Mouse (Mus musculus) lung, embryonic 14.5 days (tissue): Measurements from ENCODE around the gene Ccnb2. TPM values are rescaled to one million over a fixed set of nuclear protein-coding genes. Genes with fewer than 3 reads are reported as not detected.

Experiments
- ATAC-seq: fragments of 200-750 bp; cut with Nextera tagmentation; 2 replicates; pipeline ENCODE4 v1.8.0; 2017; ENCODE audit warnings: mild to moderate bottlenecking, moderate TSS enrichment, moderate library complexity; ENCODE audit not compliant: insufficient read depth
- DNase-seq: peaks from one replicate; pipeline ENCODE4 v3.0.0-alpha.2; 2015
- H3K27ac ChIP-seq: fragments of 300-500 bp; sonication (generic); 2 replicates; pipeline ENCODE4 v1.5.1; 2014; ENCODE audit warnings: low read depth, mild to moderate bottlenecking, moderate library complexity
- H3K27me3 ChIP-seq: fragments of 300-500 bp; sonication (generic); 2 replicates; pipeline ENCODE4 v1.6.1; 2014; ENCODE audit warnings: low read length, control low read depth; ENCODE audit not compliant: insufficient read depth
- H3K36me3 ChIP-seq: fragments of 300-500 bp; sonication (generic); 2 replicates; pipeline ENCODE4 v1.6.1; 2014; ENCODE audit warnings: control low read depth; ENCODE audit not compliant: insufficient read depth
- H3K4me1 ChIP-seq: fragments of 300-500 bp; sonication (generic); 2 replicates; pipeline ENCODE4 v1.6.1; 2014; ENCODE audit warnings: antibody characterized with exemption, control low read depth; ENCODE audit not compliant: insufficient read depth
- H3K4me2 ChIP-seq: fragments of 300-500 bp; sonication (generic); 2 replicates; pipeline ENCODE4 v1.6.1; 2014; ENCODE audit warnings: mild to moderate bottlenecking
- H3K4me3 ChIP-seq: fragments of 300-500 bp; sonication (generic); 2 replicates; pipeline ENCODE4 v1.5.1; 2014; ENCODE audit warnings: low read depth, low read length
- H3K9ac ChIP-seq: fragments of 300-500 bp; sonication (generic); 2 replicates; pipeline ENCODE4 v1.6.1; 2014
- H3K9me3 ChIP-seq: fragments of 300-500 bp; sonication (generic); 2 replicates; pipeline ENCODE4 v1.6.1; 2016; ENCODE audit warnings: low read depth, low read length, control low read depth
- CTCF ChIP-seq: IDR thresholded peaks from 2 replicates; pipeline ENCODE4 v1.5.1; 2016; ENCODE audit warnings: antibody characterized with exemption, low read depth
- WGBS: fragments of 180-500 bp; shearing (Covaris S2); extraction: QIAGEN DNeasy Blood & Tissue Kit; methylation state at CpG from one replicate; pipeline ENCODE4 v1.1.7; 2014; 5-methylcytosine and 5-hydroxymethylcytosine counted together
- polyA plus RNA-seq: library from polyadenylated mRNA; unstranded; fragments of >200 nt; fragmentation: Nextera tagmentation; extraction: Ambion mirVana; gene quantifications from 2 replicates; pipeline ENCODE4 v1.2.1, GENCODE M21; 2014

Gene Ccnb2
- polyA plus RNA-seq, 1 experiment from 2014 or later, result 251 TPM

DNA sequence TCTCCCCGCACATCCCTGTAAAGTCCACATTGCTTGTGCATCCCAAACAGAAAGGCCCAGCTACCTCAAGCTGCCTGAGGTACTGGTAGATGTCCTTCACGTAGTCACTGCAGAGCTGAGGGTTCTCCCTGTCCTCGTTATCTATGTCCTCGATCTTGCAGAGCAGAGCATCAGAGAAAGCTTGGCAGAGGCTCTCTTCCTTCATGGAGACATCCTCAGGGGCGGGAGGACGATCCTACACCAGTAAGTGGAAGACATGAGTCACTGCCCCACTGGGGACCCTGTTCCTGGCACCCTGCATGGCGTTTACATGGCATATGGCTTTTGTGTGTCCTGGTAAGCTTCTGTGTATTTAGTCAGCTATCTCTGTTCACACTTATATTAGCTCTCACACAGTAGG lies 8.3 kb downstream of the Ccnb2 start:
- Histone ChIP-seq H3K4me1 (no peaks in the 10 kb centered on the region), H3K9me3 (no peaks in the 10 kb centered on the region)

DNA sequence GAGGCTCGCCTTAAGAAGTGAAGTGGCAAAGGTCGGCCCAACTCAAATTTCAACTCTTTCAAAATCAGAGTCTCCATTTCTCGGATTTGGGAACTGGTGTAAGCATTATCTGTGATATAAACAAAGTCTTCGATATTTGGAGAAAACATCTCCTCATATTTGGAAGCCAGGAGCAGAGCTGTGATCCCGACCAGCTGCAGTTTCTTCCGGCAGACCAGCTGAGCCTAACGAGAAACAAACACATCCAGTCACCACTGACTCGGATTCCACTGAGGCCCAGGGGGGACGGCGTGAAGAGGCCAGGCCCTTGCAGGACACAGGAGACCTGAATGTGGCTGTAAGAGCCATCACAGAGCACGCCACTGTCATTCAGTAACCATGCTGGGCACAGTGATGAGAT lies 10.7 kb downstream of the Ccnb2 start:
- no peaks in the 10 kb centered on the region for H3K27me3 ChIP-seq
- no peak overlapping the region for H3K9ac ChIP-seq
- no peak for TF ChIP-seq CTCF
- H3K4me3 ChIP-seq, result no peak overlapping the region
- no peak overlapping the region for H3K27ac ChIP-seq
- no peaks in the 10 kb centered on the region for H3K4me1 ChIP-seq
- H3K9me3 ChIP-seq, result no peaks in the 10 kb centered on the region
- no peak for ATAC-seq
- H3K4me2 ChIP-seq, result no peak overlapping the region
- WGBS, result 56% methylated on average over 11 of the region's 11 CpGs
- DNase-seq, result peak; percentile 34
- H3K36me3 ChIP-seq, result peaks cover 94% of the 10 kb centered on the region

More for the DNA sequence above, 8.3 kb downstream of the Ccnb2 start:
- no peak for DNase-seq
- Histone ChIP-seq H3K4me2 (no peak overlapping the region), H3K27me3 (no peaks in the 10 kb centered on the region), H3K27ac (no peak overlapping the region), H3K9ac (no peak overlapping the region), H3K4me3 (no peak overlapping the region), H3K36me3 (peaks cover 96% of the 10 kb centered on the region)
- ATAC-seq, result no peak
- TF ChIP-seq CTCF, result no peak
- WGBS, result 90% methylated on average over 7 of the region's 7 CpGs

DNA sequence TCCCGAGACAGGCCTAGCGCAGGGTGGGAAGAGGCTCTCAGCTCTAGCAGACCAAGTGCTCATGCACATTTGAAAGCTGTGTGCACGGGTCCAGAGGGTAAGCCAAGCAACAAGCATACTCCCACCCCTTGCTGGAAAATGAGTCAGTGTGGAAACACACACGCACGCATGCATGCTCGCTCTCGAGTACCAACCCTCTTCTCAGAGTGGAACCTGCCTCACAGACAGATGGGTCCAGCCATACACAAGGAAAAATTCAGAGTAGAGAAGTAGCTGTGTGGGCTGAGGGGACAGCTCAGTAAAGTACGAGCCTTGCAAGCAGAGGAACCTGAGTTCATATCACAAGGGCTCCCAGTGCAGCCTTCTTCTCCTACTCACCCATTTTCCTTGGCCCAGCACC lies 11.6 kb downstream of the Ccnb2 start:
- peaks cover 85% of the 10 kb centered on the region for H3K36me3 ChIP-seq
- H3K9me3 ChIP-seq, result no peaks in the 10 kb centered on the region
- H3K9ac ChIP-seq, result no peak overlapping the region
- H3K4me2 ChIP-seq, result no peak overlapping the region
- TF ChIP-seq CTCF, result no peak
- no peaks in the 10 kb centered on the region for H3K27me3 ChIP-seq
- DNase-seq (no peak), ATAC-seq (no peak)
- no peak overlapping the region for H3K4me3 ChIP-seq
- 93% methylated on average over 8 of the region's 8 CpGs for WGBS
- H3K27ac ChIP-seq, result no peak overlapping the region
- no peaks in the 10 kb centered on the region for H3K4me1 ChIP-seq

GRCm38 (mm10) chr9:70408791-70409190 lies 12.6 kb downstream of the Ccnb2 start:
- ATAC-seq, result no peak
- Histone ChIP-seq H3K4me1 (no peaks in the 10 kb centered on the region), H3K36me3 (peaks cover 76% of the 10 kb centered on the region), H3K4me2 (no peak overlapping the region), H3K27ac (no peak overlapping the region), H3K9ac (no peak overlapping the region), H3K4me3 (no peak overlapping the region), H3K9me3 (no peaks in the 10 kb centered on the region), H3K27me3 (no peaks in the 10 kb centered on the region)
- WGBS, result 77% methylated on average over 3 of the region's 3 CpGs
- peak; percentile 36 for DNase-seq
- peak; percentile 53 for TF ChIP-seq CTCF

DNA sequence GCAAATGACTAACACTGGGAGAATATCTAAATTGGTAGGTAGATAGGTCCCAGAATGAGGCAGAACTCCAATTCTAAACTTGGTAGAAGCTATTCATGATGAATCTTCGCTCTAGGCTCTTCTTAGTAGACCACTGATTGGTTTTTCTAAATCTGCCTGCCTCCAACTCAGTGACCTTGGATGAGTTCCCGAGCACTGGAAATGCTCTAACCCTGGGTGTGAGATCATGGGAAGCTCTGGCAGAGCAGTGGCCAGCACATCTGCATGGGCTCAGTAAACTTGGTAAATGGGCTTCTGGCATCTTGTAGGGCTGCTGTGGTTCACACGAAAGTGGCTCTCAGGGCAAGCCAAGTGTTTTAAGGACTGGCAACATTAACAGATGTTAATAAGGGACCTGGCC lies 14.8 kb downstream of the Ccnb2 start:
- peaks cover 54% of the 10 kb centered on the region for H3K36me3 ChIP-seq
- H3K4me3 ChIP-seq, result no peak overlapping the region
- no peaks in the 10 kb centered on the region for H3K27me3 ChIP-seq
- H3K4me2 ChIP-seq, result no peak overlapping the region
- DNase-seq, result no peak
- no peak for TF ChIP-seq CTCF
- H3K27ac ChIP-seq, result no peak overlapping the region
- no peaks in the 10 kb centered on the region for H3K4me1 ChIP-seq
- no peak for ATAC-seq
- no peaks in the 10 kb centered on the region for H3K9me3 ChIP-seq
- WGBS, result 82% methylated on average over 3 of the region's 3 CpGs
- no peak overlapping the region for H3K9ac ChIP-seq

DNA sequence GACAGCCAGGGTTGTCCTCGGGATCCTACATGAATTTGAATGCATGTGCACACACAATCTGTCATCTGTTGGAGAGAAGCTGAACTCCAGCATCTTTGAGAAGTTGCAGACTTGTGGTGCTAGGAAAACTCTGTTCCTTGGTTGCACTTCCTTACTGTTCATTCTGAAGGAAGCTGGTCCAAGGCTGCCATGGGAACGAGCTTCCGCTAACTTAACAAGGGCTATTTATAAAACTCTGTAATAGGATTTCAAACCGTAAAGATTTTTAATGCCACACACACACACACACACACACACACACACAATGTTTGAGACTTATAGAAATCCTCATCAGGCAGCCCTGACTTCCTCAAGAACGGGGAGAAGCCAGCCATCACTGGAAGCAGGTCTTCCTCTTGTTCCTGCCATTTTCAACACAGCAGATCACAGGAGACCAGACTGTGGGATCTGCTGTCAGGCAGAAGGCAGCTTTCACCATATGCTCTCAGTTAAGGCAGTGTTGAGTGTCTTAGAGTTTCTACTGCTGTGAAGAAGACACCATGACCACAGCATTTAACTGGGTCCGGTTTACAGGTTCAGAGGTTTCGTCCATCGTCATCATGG lies 19.3 kb downstream of the Ccnb2 start:
- TF ChIP-seq CTCF, result no peak
- peaks cover 24% of the 10 kb centered on the region for H3K36me3 ChIP-seq
- H3K4me2 ChIP-seq, result no peak overlapping the region
- no peak overlapping the region for H3K4me3 ChIP-seq
- DNase-seq (no peak), ATAC-seq (no peak)
- 87% methylated on average over 8 of the region's 8 CpGs for WGBS
- H3K9ac ChIP-seq, result no peak overlapping the region
- H3K9me3 ChIP-seq, result no peaks in the 10 kb centered on the region
- H3K4me1 ChIP-seq, result no peaks in the 10 kb centered on the region
- H3K27me3 ChIP-seq, result no peaks in the 10 kb centered on the region
- H3K27ac ChIP-seq, result no peak overlapping the region

DNA sequence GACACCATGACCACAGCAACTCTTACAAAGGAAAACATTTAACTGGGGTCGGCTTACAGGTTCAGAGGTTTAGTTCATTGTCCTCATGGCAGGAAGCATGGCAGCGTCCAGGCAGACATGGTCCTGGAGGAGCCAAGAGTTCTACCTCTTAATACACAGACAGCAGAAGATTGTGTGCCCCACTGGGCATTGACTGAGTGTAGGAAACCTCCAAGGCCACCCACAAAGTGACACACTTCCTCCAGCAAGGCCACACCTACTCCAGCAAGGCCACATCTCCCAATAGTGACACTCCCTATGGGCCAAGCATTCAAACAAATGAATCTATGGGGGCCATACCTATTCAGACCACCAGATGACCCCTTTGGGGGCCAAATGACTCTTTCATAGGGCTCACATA lies 25.3 kb downstream of the Ccnb2 start:
- Histone ChIP-seq H3K9ac (no peak overlapping the region), H3K9me3 (no peaks in the 10 kb centered on the region), H3K27me3 (no peaks in the 10 kb centered on the region), H3K36me3 (peaks cover 30% of the 10 kb centered on the region; the same call in 1 of the 2 replicates), H3K27ac (no peak overlapping the region), H3K4me3 (no peak overlapping the region), H3K4me1 (no peaks in the 10 kb centered on the region), H3K4me2 (no peak overlapping the region)
- no peak for ATAC-seq
- TF ChIP-seq CTCF, result no peak
- 88% methylated on average over 2 of the region's 2 CpGs for WGBS
- no peak for DNase-seq
